Mouse (Mus musculus) hindbrain, embryonic 14.5 days (tissue): ENCODE results near the gene Arhgef19. TPM values are rescaled to one million over a fixed set of nuclear protein-coding genes. Genes with fewer than 3 reads are reported as not detected.

Experiments
- ATAC-seq: fragments of 200-750 bp; cut with Nextera tagmentation; 2 replicates; pipeline ENCODE4 v1.8.0; 2017; ENCODE audit warnings: moderate number of reproducible peaks, mild to moderate bottlenecking, moderate TSS enrichment, moderate library complexity; ENCODE audit not compliant: low FRiP score
- DNase-seq: peaks from one replicate; pipeline ENCODE4 v3.0.0-alpha.2; 2015; ENCODE audit warnings: low spot score
- H3K27ac ChIP-seq: fragments of 300-500 bp; sonication (generic); 2 replicates; pipeline ENCODE4 v1.5.1; 2014; ENCODE audit warnings: mild to moderate bottlenecking, moderate library complexity
- H3K27me3 ChIP-seq: fragments of 300-500 bp; sonication (generic); 2 replicates; pipeline ENCODE4 v1.6.1; 2014; ENCODE audit warnings: mild to moderate bottlenecking, low read length, mixed read lengths; ENCODE audit not compliant: control insufficient read depth, insufficient read depth
- H3K36me3 ChIP-seq: fragments of 300-500 bp; sonication (generic); replicated peaks from 2 replicates; pipeline ENCODE4 v1.6.1; 2014; ENCODE audit not compliant: control insufficient read depth, insufficient read depth
- H3K4me1 ChIP-seq: fragments of 300-500 bp; sonication (generic); replicated peaks from 2 replicates; pipeline ENCODE4 v1.6.1; 2014; ENCODE audit warnings: antibody characterized with exemption, low read length, mixed read lengths; ENCODE audit not compliant: control insufficient read depth, insufficient read depth
- H3K4me2 ChIP-seq: fragments of 300-500 bp; sonication (generic); replicated peaks from 2 replicates; pipeline ENCODE4 v1.6.1; 2014; ENCODE audit warnings: mild to moderate bottlenecking, moderate library complexity
- H3K4me3 ChIP-seq: fragments of 300-500 bp; sonication (generic); replicated peaks from 2 replicates; pipeline ENCODE4 v1.5.1; 2014; ENCODE audit warnings: mild to moderate bottlenecking, low read length
- H3K9ac ChIP-seq: fragments of 300-500 bp; sonication (generic); 2 replicates; pipeline ENCODE4 v1.6.1; 2014
- H3K9me3 ChIP-seq: fragments of 300-500 bp; sonication (generic); 2 replicates; pipeline ENCODE4 v1.6.1; 2016; ENCODE audit warnings: low read length; ENCODE audit not compliant: control insufficient read depth
- WGBS: fragments of 180-500 bp; shearing (Covaris S2); extraction: QIAGEN DNeasy Blood & Tissue Kit; methylation state at CpG from one replicate; pipeline ENCODE4 v1.1.7; 2014; 5-methylcytosine and 5-hydroxymethylcytosine counted together
- polyA plus RNA-seq: library from polyadenylated mRNA; unstranded; fragments of >200 nt; fragmentation: Nextera tagmentation; extraction: Ambion mirVana; gene quantifications from 2 replicates; pipeline ENCODE4 v1.2.1, GENCODE M21; 2014

Gene Arhgef19
- polyA plus RNA-seq, 1 experiment from 2014 or later, result 0.78 TPM

GRCm38 (mm10) chr4:141300196-141300595, 60.9 kb downstream of the Arhgef19 start:
- Histone ChIP-seq H3K4me1 (peaks cover 16% of the 10 kb centered on the region; the same call in 1 of the 2 replicates), H3K27me3 (peaks cover 73% of the 10 kb centered on the region)
- no peak for ATAC-seq

GRCm38 (mm10) chr4:141301116-141301553, 61.8 kb downstream of the Arhgef19 start, which contains the start of gene Epha2:
Gene Epha2, plus strand, starts transcription at chr4:141301240.
- under 1% methylated on average over 35 of the region's 35 CpGs for WGBS
- Histone ChIP-seq H3K9me3 (no peaks in the 10 kb centered on the region), H3K9ac (peak within 1 kb of the TSS; percentile 62), H3K27me3 (peaks cover 66% of the 10 kb centered on the region), H3K4me1 (peaks cover 12% of the 10 kb centered on the region; the same call in 1 of the 2 replicates), H3K4me2 (peak within 1 kb of the TSS; percentile 96), H3K27ac (no peak within 1 kb of the TSS), H3K36me3 (no peaks in the 10 kb centered on the region), H3K4me3 (peak within 1 kb of the TSS; percentile 65)
- ATAC-seq (peak; percentile 73; the same call in 1 of the 2 replicates), DNase-seq (peak; percentile 79)

More at GRCm38 (mm10) chr4:141300196-141300595, 60.9 kb downstream of the Arhgef19 start:
- no peak overlapping the region for H3K27ac ChIP-seq
- WGBS, result 70% methylated on average over 4 of the region's 4 CpGs
- no peak for DNase-seq
- H3K4me2 ChIP-seq, result no peak overlapping the region
- H3K4me3 ChIP-seq, result no peak overlapping the region
- no peaks in the 10 kb centered on the region for H3K36me3 ChIP-seq
- no peak overlapping the region for H3K9ac ChIP-seq
- no peaks in the 10 kb centered on the region for H3K9me3 ChIP-seq

- peaks cover 59% of the 10 kb centered on the region for H3K27me3 ChIP-seq
Measured at GRCm38 (mm10) chr4:141301591-141302427, 62.5 kb downstream of the Arhgef19 start.

GRCm38 (mm10) chr4:141302428-141303401, 63.4 kb downstream of the Arhgef19 start:
- Histone ChIP-seq H3K4me2 (peak overlapping the region; percentile 96), H3K9ac (peak overlapping the region; percentile 62; the same call in 1 of the 2 replicates), H3K36me3 (no peaks in the 10 kb centered on the region), H3K4me3 (peak overlapping the region; percentile 65), H3K9me3 (no peaks in the 10 kb centered on the region), H3K27ac (no peak overlapping the region), H3K27me3 (peaks cover 50% of the 10 kb centered on the region), H3K4me1 (peaks cover 17% of the 10 kb centered on the region; the same call in 1 of the 2 replicates)
- DNase-seq, result no peak
- WGBS, result 10% methylated on average over 27 of the region's 27 CpGs
- ATAC-seq, result no peak

More at GRCm38 (mm10) chr4:141301591-141302427, 62.5 kb downstream of the Arhgef19 start:
- DNase-seq (no peak), ATAC-seq (no peak)
- H3K36me3 ChIP-seq, result no peaks in the 10 kb centered on the region
- H3K9me3 ChIP-seq, result no peaks in the 10 kb centered on the region
- no peak overlapping the region for H3K27ac ChIP-seq
- WGBS, result under 1% methylated on average over 42 of the region's 51 CpGs
- peak overlapping the region; percentile 62 for H3K9ac ChIP-seq
- H3K4me1 ChIP-seq, result peaks cover 16% of the 10 kb centered on the region; the same call in 1 of the 2 replicates
- H3K4me3 ChIP-seq, result peak overlapping the region; percentile 65
- peak overlapping the region; percentile 96 for H3K4me2 ChIP-seq

GRCm38 (mm10) chr4:141303402-141304222, 64.3 kb downstream of the Arhgef19 start:
- Histone ChIP-seq H3K27me3 (peaks cover 44% of the 10 kb centered on the region), H3K4me2 (peak overlapping the region; percentile 96), H3K4me3 (no peak overlapping the region), H3K9ac (no peak overlapping the region), H3K9me3 (no peaks in the 10 kb centered on the region), H3K36me3 (no peaks in the 10 kb centered on the region), H3K4me1 (peaks cover 17% of the 10 kb centered on the region; the same call in 1 of the 2 replicates), H3K27ac (no peak overlapping the region)
- WGBS, result 52% methylated on average over 7 of the region's 7 CpGs
- no peak for DNase-seq
- no peak for ATAC-seq

- 76% methylated on average over 4 of the region's 4 CpGs for WGBS
- H3K4me1 ChIP-seq, result peaks cover 17% of the 10 kb centered on the region; the same call in 1 of the 2 replicates
- DNase-seq (no peak), ATAC-seq (no peak)
- no peaks in the 10 kb centered on the region for H3K9me3 ChIP-seq
- no peak overlapping the region for H3K9ac ChIP-seq
- H3K27ac ChIP-seq, result no peak overlapping the region
- H3K4me3 ChIP-seq, result no peak overlapping the region
- no peaks in the 10 kb centered on the region for H3K36me3 ChIP-seq
- H3K27me3 ChIP-seq, result peaks cover 44% of the 10 kb centered on the region
- H3K4me2 ChIP-seq, result no peak overlapping the region
Measured at GRCm38 (mm10) chr4:141304223-141304611, 64.9 kb downstream of the Arhgef19 start.

- Histone ChIP-seq H3K27ac (no peak overlapping the region), H3K4me1 (peaks cover 21% of the 10 kb centered on the region), H3K9ac (peak overlapping the region; percentile 11; the same call in 1 of the 2 replicates), H3K4me3 (no peak overlapping the region), H3K9me3 (no peaks in the 10 kb centered on the region), H3K27me3 (peaks cover 29% of the 10 kb centered on the region), H3K4me2 (no peak overlapping the region), H3K36me3 (no peaks in the 10 kb centered on the region)
- WGBS, result 16% methylated on average over 8 of the region's 8 CpGs
- ATAC-seq (no peak), DNase-seq (no peak)
Measured at GRCm38 (mm10) chr4:141306057-141306456, 66.8 kb downstream of the Arhgef19 start.
